Mouse (Mus musculus): ENCODE measurements at regions not wholly inside any gene's neighbourhood (a gene's known extent, or its start where the extent isn't known, plus 50 kb on each side); places are given as distances from the start of the nearest gene placed in this dataset.

DNA sequence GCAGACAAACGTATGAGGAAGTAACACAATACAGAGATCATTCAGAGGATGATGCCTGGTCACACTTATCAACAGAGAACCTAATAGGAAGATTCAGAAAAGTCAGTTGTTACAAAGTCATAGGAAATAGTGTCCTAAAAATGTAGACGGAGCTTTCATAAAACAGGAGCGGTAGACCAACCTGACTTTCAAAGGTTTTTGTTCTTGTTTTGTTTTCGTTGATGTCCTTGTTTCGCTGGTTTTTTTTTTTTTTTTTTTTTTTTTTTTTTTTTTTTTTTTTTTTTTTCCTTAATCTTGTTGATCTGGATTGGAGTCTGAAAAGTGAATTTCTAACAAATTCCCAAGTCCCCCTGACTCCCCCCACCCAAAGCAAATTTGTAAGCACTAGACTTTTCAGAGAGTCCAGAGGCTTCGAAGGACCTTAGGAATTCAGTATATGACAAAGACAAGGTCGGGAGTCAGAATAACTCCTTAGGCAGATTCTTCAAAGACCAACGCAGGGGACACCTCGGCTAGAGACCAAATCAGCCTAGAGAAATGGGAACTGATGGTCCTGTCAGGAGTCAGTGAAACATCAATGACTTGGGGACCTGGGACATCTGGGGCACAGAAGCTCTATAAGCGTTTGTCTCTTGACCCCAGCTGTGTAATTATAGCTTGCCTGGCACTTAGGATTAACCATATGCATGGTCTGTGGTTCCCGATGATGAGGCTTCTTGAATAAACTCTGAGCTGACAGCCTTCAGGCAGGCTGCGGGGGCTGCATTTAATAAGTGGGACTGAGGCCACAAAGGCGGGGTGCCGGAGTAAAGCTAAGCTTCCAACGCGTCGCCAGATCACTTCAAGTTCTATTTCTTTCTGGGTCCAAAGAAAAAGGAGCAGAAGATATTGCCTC lies 115.7 kb upstream of the Cblb start:
- no peak for DNase-seq

- DNase-seq = no peak
Observed at GRCm38 (mm10) chr16:51915929-51916308, 115.1 kb upstream of the Cblb start.

- DNase-seq = no peak
Observed at GRCm38 (mm10) chr16:51916337-51916736, 114.7 kb upstream of the Cblb start.

- DNase-seq = no peak
Observed at GRCm38 (mm10) chr16:51916820-51917219, 114.2 kb upstream of the Cblb start.

GRCm38 (mm10) chr16:51917540-51917939 lies 113.5 kb upstream of the Cblb start:
- DNase-seq = no peak

- DNase-seq = no peak
Observed at GRCm38 (mm10) chr16:51921025-51921424, 110.0 kb upstream of the Cblb start.

- no peak for DNase-seq
Observed at GRCm38 (mm10) chr16:51922589-51922988, 108.4 kb upstream of the Cblb start.

DNA sequence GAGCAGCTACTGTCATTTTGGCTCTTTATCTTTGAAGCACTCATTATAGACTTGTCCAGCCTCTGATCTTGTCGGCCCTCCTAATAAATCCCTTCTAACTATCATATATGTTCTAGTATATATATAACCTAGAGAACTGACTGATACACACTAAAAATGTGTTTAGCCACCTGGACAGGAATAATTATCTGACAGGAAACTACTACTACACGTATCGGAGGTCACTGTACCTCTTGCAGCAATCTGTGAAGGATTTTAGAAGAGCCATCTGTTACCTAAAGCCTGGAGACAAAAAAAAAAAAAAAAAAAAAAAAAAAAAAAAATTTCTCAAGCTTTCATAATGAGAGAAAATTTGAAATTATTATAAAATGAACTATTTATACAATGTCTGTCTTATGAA lies 105.4 kb upstream of the Cblb start:
- DNase-seq = no peak

DNA sequence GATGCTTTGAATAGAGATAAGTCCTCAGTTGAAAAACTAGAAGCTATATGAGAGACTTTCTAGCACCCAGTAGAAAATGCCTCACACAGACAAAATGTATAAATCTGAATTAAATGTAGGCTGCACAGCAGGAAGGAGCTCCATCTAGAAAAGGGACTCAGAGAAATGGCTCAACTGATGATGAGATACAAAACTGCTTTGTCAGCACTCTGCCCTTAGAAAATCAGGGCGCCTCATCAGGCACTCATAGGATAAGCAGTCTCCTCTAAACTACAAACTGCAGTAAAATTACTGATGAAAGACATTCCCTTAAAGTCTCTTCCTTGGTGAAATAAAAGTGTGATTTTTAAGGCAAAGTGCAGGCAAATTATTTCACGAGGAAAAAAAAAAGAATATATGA lies 97.9 kb upstream of the Cblb start:
- DNase-seq = no peak

- no peak for DNase-seq
Observed at GRCm38 (mm10) chr16:51933965-51934364, 97.1 kb upstream of the Cblb start.

DNA sequence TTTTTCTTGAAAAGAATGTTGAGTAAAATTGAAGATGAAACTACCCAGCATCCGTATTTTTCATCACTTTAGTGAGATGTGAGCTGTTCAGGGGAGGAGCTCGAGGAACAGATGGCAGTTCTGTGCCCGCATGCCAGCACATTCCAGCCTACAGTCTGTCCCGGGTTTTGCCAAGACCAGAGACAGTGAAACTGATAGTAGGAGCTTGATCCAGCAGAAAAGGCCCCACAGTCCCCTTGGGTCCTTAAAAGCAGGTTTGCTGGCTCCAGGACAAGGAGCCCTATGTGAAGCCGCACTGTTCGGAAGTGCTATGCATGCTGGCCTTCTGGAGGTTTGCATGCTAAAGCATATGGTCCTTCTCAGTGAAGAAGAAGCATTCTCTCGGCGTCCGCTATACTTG lies 93.7 kb upstream of the Cblb start:
- peak; percentile 96 for DNase-seq

- DNase-seq = no peak
Observed at GRCm38 (mm10) chr16:51939061-51939460, 92.0 kb upstream of the Cblb start.

DNA sequence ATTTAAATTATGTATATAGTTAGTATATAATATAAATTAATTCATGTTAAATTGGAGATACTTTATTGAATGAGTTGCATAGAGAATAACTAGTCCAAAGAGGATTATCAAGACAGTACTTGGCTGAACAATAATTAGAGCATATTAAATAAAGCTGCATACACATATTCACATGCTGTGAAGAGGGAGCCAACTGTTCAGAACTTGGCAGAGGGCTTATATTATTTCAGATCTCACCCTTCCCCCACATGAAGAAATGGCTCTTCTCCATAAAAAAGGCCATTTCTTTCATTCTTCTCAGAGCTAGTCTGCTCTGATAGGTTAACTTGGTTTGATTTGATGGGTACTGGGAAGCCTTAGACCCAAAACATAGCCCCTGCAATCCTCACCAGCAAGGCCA lies 90.5 kb upstream of the Cblb start:
- DNase-seq = no peak

DNA sequence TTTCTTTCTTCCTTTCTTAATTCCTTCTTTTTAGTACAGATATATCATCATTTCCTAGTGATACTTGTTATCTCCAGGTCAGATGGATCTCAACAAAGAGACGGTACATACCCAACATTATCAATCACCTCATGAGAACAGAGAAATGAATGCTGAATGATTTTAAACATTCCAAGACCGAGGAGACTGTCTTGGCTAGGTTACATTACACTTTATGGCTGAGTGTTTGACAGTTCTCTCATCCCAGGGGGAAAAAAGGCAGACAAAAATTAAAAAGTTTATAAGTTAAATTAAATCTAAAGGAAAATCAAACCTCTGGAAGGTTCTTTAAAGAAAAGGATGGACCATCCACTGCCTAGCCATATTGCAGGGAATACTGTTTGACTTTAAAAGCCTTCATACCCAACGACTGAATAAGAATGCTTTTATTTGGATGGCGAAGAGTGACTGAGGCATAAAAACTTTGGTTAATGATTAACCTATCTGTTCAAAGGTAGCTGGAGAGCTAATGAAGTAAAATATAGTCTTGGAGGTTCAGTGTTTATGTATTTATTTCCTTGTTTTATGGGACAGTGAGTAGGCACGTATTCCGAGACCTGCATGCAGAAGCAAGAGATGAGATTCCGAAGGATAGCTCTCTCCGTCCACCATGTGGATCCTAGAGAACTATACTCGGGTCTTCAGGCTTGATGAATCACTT lies 88.4 kb upstream of the Cblb start:
- DNase-seq = no peak

DNA sequence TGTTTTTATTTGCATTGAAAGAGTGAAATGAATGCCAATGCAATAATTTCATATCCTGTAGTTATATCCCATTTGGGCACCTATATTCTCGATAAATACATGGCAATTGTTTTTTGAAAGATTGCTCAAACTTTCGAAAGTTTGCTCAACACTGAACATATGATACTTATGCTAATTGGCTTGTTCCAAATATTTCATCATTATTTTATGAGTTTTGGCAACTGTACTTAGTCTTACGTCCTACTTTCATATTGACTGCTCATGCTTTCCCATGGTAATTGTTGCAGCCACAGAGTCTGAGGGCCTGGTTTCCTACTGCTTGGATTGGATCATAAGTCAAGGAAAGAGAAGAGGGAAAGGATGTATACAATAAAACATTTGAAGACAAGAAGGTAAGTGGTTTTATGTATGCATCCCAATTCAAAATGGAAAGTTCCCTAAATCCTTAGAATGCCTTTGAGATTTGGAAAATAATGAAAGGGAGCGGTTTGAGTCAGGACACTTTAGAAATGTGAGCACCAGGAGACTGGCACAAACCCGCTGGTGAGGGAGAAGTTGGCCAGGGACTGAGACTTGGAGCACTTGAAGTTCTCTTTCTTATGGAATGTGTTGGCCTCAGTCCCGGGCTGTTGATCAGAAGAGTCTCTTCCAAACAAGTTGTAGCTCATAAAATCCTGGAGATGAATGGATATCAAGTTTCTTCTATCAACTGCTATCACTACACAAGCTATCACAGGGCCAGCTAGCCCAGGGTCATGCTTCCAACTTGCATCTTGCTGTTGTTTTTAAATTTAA lies 63.8 kb upstream of the Cblb start:
- no peak for DNase-seq

All from cerebellum, adult 11-12 months (tissue).